Mouse (Mus musculus): ENCODE results near the gene Klf7. TPM values are rescaled to one million over a fixed set of nuclear protein-coding genes. Genes with fewer than 3 reads are reported as not detected.

The Klf7 gene
- polyA plus RNA-seq, 1 experiment, result 6.9 TPM

DNA sequence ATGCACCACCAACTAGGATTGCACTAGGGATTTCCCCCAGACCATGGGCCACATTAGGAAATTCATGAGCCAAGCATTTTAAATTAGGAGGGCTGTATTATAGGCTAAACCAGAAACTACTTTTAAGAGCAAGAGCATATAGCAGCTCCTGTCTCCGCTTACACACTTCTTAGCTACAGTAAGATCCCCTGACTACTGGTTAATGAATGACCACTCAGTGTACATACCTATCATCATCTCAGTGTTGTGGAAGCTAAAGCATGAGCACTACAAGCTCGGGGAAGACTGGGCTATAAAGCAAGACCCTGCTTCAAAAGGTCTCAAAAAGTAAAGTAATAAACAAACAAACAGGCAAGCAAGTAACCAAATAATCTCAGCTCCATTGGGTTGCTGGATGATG is 65.5 kb downstream of the Klf7 start:
- Histone ChIP-seq H3K4me3 (ENCODE audit: insufficient read depth, low read depth, low read length) (no peak overlapping the region), H3K4me1 (ENCODE audit: control insufficient read depth, insufficient read depth, low read length) (peaks cover 20% of the 10 kb centered on the region), H3K27me3 (replicated peaks; ENCODE audit: control insufficient read depth, insufficient read depth, low read length) (no peaks in the 10 kb centered on the region), H3K36me3 (ENCODE audit: control insufficient read depth, insufficient read depth, low read length) (no peaks in the 10 kb centered on the region), H3K27ac (ENCODE audit: insufficient read depth, low read depth, low read length) (no peak overlapping the region)
- no peak for DNase-seq
- WGBS, result 63% methylated on average over 2 of the region's 2 CpGs
- TF ChIP-seq POLR2A (IDR thresholded peaks at IDR 0.05; ENCODE audit: low read depth, low read length), result no peak
- no peak for TF ChIP-seq CTCF (conservative IDR thresholded peaks at IDR 0.05; ENCODE audit: insufficient read depth, insufficient read length, low read depth, low read length)

DNA sequence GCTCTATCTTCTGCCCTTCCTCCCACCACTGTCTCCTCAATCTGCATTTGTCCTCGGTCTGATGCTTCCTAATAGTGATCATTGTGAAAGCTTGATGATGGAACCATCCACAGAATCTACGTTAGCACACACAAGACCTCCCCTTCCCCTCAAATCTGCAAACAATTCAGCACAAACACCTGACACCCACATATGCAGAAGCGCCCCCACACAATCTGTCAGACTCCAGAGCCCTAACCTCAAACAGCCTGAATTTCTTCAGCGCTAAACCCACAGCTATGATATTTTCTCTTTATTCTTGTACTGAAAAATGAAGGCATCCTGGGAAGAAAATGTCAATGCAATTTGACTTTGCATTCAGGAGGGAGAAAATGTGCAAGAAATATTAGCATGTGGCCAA is 66.1 kb downstream of the Klf7 start:
- no peak overlapping the region for H3K4me3 ChIP-seq (ENCODE audit: insufficient read depth, low read depth, low read length)
- H3K27ac ChIP-seq (ENCODE audit: insufficient read depth, low read depth, low read length), result no peak overlapping the region
- no peak for DNase-seq
- peaks cover 20% of the 10 kb centered on the region for H3K4me1 ChIP-seq (ENCODE audit: control insufficient read depth, insufficient read depth, low read length)
- WGBS, result 90% methylated on average over 4 of the region's 4 CpGs
- TF ChIP-seq POLR2A (IDR thresholded peaks at IDR 0.05; ENCODE audit: low read depth, low read length) (no peak), CTCF (conservative IDR thresholded peaks at IDR 0.05; ENCODE audit: insufficient read depth, insufficient read length, low read depth, low read length) (no peak)
- H3K36me3 ChIP-seq (ENCODE audit: control insufficient read depth, insufficient read depth, low read length), result no peaks in the 10 kb centered on the region
- H3K27me3 ChIP-seq (replicated peaks; ENCODE audit: control insufficient read depth, insufficient read depth, low read length), result no peaks in the 10 kb centered on the region

DNA sequence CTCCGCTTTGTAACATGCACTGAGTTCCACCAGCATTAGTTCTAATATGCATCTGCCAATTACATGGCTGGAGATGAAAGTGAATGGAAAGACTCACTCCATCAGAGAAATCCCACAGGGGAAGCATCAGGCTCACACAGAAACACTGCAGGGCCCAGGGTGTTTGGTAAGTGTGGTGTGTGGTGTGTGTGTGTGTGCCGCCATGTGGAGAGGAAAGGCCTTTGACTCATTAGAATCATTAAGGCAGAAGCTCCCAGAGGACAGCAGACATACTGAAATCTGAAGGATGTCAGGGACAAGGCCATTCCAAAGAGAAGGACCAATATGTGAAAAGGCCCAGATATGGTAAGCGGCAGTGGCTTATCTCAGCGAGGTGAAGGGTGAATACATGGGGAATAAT is 66.9 kb downstream of the Klf7 start:
- H3K4me1 ChIP-seq (ENCODE audit: control insufficient read depth, insufficient read depth, low read length), result peaks cover 15% of the 10 kb centered on the region
- DNase-seq, result no peak
- no peaks in the 10 kb centered on the region for H3K36me3 ChIP-seq (ENCODE audit: control insufficient read depth, insufficient read depth, low read length)
- H3K27me3 ChIP-seq (replicated peaks; ENCODE audit: control insufficient read depth, insufficient read depth, low read length), result no peaks in the 10 kb centered on the region
- WGBS, result 87% methylated on average over 4 of the region's 4 CpGs
- TF ChIP-seq POLR2A (IDR thresholded peaks at IDR 0.05; ENCODE audit: low read depth, low read length) (no peak), CTCF (conservative IDR thresholded peaks at IDR 0.05; ENCODE audit: insufficient read depth, insufficient read length, low read depth, low read length) (no peak)
- no peak overlapping the region for H3K4me3 ChIP-seq (ENCODE audit: insufficient read depth, low read depth, low read length)
- no peak overlapping the region for H3K27ac ChIP-seq (ENCODE audit: insufficient read depth, low read depth, low read length)

DNA sequence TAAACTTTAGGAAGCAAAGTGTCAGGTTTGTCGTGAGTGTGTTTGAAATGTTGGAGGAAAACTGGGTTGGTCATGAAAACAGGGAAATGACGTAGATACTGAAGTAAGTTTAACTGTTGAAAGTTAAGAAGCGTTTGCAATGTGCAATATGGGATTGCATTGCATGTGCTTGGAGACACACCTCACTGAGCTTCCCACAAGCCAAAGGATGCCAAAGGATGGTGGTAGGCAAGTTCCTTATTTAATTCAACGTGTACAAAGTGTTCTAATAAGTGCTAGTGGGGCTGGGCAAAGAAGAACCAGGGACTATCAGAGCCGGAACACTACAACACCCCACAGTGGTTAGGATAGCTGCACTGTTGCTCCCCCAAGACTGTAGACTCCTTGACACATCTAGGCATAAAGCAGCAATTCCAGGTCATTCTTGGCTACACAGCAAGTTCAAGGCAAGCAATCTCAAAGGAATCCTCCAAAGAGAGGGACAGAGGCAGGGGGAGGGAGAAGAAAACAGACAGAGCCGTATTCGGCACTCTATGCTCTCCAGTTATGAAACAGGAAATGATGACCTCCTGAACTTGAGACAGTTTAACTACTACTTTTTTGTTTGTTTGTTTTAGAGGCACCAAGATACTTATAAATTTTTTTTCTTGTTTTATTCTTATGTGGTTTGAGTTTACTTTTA is 69.9 kb downstream of the Klf7 start:
- Histone ChIP-seq H3K4me3 (ENCODE audit: insufficient read depth, low read depth, low read length) (no peak overlapping the region), H3K4me1 (ENCODE audit: control insufficient read depth, insufficient read depth, low read length) (peaks cover 10% of the 10 kb centered on the region), H3K36me3 (ENCODE audit: control insufficient read depth, insufficient read depth, low read length) (no peaks in the 10 kb centered on the region), H3K27ac (ENCODE audit: insufficient read depth, low read depth, low read length) (peak overlapping the region; percentile 89), H3K27me3 (replicated peaks; ENCODE audit: control insufficient read depth, insufficient read depth, low read length) (no peaks in the 10 kb centered on the region)
- whole genome bisulfite sequencing, result 52% methylated on average over 7 of the region's 7 CpGs
- DNase-seq, result peak; percentile 56
- no peak for TF ChIP-seq POLR2A (IDR thresholded peaks at IDR 0.05; ENCODE audit: low read depth, low read length)
- TF ChIP-seq CTCF (conservative IDR thresholded peaks at IDR 0.05; ENCODE audit: insufficient read depth, insufficient read length, low read depth, low read length), result no peak

DNA sequence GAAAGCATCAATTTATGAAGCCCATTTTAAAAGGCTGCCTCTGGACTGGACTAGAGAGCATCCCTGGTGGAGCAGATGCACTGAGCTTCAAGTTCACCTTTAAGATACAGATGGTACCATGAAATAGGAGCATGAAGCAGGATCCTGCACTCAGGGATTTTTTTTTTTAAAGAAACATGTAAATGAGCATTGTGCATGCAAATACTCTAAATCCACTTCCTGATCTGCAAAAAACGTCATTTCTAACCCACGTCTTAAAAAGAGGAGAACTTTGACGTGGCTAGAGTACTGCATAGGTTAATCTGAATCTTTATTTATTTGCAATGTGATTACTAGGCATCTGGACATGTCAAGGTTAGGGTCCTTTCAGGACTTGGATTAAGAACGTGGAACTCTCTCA is 73.5 kb downstream of the Klf7 start:
- H3K27ac ChIP-seq (ENCODE audit: insufficient read depth, low read depth, low read length), result no peak overlapping the region
- H3K36me3 ChIP-seq (ENCODE audit: control insufficient read depth, insufficient read depth, low read length), result no peaks in the 10 kb centered on the region
- peaks cover 10% of the 10 kb centered on the region for H3K4me1 ChIP-seq (ENCODE audit: control insufficient read depth, insufficient read depth, low read length)
- no peak for DNase-seq
- WGBS, result 76% methylated on average over 4 of the region's 4 CpGs
- no peaks in the 10 kb centered on the region for H3K27me3 ChIP-seq (replicated peaks; ENCODE audit: control insufficient read depth, insufficient read depth, low read length)
- H3K4me3 ChIP-seq (ENCODE audit: insufficient read depth, low read depth, low read length), result no peak overlapping the region
- TF ChIP-seq POLR2A (IDR thresholded peaks at IDR 0.05; ENCODE audit: low read depth, low read length), result no peak
- no peak for TF ChIP-seq CTCF (conservative IDR thresholded peaks at IDR 0.05; ENCODE audit: insufficient read depth, insufficient read length, low read depth, low read length)

DNA sequence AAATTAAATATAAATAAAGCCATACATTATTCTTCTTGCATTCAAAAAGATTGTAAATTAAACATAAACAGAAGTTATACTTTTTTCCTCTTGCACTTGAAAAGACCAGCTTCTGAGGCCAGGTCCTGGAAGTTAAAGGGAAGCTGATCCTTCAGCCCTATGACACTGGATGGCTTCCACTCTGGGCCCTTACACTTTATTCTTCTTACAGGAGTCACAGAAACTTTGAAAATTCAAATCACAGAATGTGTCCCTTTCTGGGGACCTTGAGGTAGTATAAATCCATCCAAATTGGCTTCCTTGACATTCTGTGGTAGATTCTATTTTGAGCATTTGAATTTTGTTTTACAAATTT is 75.3 kb downstream of the Klf7 start:
- Histone ChIP-seq H3K27me3 (replicated peaks; ENCODE audit: control insufficient read depth, insufficient read depth, low read length) (no peaks in the 10 kb centered on the region), H3K4me1 (ENCODE audit: control insufficient read depth, insufficient read depth, low read length) (peaks cover 5% of the 10 kb centered on the region), H3K36me3 (ENCODE audit: control insufficient read depth, insufficient read depth, low read length) (no peaks in the 10 kb centered on the region), H3K27ac (ENCODE audit: insufficient read depth, low read depth, low read length) (no peak overlapping the region), H3K4me3 (ENCODE audit: insufficient read depth, low read depth, low read length) (no peak overlapping the region)
- no peak for DNase-seq
- TF ChIP-seq CTCF (conservative IDR thresholded peaks at IDR 0.05; ENCODE audit: insufficient read depth, insufficient read length, low read depth, low read length) (no peak), POLR2A (IDR thresholded peaks at IDR 0.05; ENCODE audit: low read depth, low read length) (no peak)

DNA sequence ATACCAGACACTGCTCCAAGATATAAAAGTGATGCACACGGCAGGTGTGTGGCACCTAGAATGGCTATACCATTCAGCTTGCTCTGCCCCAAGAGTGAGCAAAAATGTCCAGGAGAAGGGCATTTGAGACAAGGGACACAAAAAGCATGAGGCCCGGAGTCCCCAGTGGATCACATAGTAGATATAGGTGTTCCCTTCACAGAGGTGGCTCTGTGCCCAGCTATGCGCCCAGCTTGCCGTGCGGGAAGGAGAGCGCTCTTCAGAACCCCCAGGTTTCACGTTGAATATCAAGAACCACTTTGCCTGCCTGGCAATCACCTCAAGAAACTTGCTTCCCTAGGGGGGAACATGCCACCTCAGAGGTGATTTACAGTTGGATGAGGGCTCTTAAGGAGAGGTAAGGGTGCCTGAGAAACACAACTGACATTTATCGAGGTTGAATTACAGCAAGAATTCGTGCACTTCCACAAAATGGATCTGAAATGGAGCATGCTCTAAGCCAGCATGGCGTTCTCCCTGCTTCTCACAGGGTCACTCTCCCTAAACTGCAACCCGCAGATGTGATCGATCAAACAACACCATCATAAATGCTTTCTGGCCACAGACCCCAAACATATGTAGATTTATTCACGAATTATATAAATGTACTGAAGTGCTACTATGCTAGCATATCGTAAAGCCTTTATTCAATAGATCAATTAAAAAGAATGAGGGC is 75.8 kb downstream of the Klf7 start:
- TF ChIP-seq POLR2A (IDR thresholded peaks at IDR 0.05; ENCODE audit: low read depth, low read length) (no peak), CTCF (conservative IDR thresholded peaks at IDR 0.05; ENCODE audit: insufficient read depth, insufficient read length, low read depth, low read length) (no peak)
- DNase-seq, result no peak
- 85% methylated on average over 14 of the region's 14 CpGs for WGBS

More for the DNA sequence above, 75.8 kb downstream of the Klf7 start:
- H3K4me1 ChIP-seq (ENCODE audit: control insufficient read depth, insufficient read depth, low read length), result peaks cover under 1% of the 10 kb centered on the region; the same call in 1 of the 2 replicates
- no peaks in the 10 kb centered on the region for H3K27me3 ChIP-seq (replicated peaks; ENCODE audit: control insufficient read depth, insufficient read depth, low read length)
- H3K27ac ChIP-seq (ENCODE audit: insufficient read depth, low read depth, low read length), result no peak overlapping the region
- no peak overlapping the region for H3K4me3 ChIP-seq (ENCODE audit: insufficient read depth, low read depth, low read length)
- no peaks in the 10 kb centered on the region for H3K36me3 ChIP-seq (ENCODE audit: control insufficient read depth, insufficient read depth, low read length)

Measured in kidney, adult 2 months (tissue).